Mouse (Mus musculus) G1E (cell line): ENCODE measurements at regions not wholly inside any gene's neighbourhood (a gene's known extent, or its start where the extent isn't known, plus 50 kb on each side); places are given as distances from the start of the nearest gene placed in this dataset.

ENCODE experiments used
- CTCF ChIP-seq: IDR thresholded peaks from 2 replicates; pipeline ENCODE4 v1.5.1; 2012; ENCODE audit warnings: low read depth, low read length, inconsistent platforms, mixed read lengths
- GATA1 ChIP-seq: IDR thresholded peaks from 2 replicates; pipeline ENCODE4 v1.6.1; 2012; ENCODE audit warnings: borderline replicate concordance, low read length, inconsistent platforms, mixed read lengths
- GATA2 ChIP-seq: IDR thresholded peaks from 2 replicates; pipeline ENCODE4 v1.6.1; 2012; ENCODE audit warnings: low read depth, low read length, inconsistent platforms, borderline replicate concordance
- POLR2AphosphoS5 ChIP-seq: IDR thresholded peaks from 2 replicates; pipeline ENCODE4 v1.6.1; 2012; ENCODE audit warnings: low read depth, low read length, inconsistent platforms; ENCODE audit not compliant: insufficient replicate concordance

DNA sequence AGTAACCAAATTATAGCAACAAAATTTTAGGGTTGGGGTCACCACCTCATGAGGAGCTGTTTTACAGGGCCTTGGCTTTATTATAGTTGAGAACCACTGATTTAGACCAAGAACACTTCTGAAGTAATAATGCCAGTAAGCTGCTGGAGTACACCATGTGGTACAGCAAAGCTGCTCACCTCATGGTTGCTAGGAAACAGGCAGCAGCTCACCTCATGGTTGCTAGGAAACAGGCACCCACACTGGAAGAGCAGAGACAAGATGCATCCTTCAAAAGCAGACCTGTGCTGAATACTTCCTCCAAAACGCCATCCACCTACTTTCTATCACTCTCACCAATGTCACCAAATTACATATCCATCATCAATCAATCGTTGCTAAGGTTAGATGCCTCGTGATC lies 300.0 kb downstream of the Gxylt1 start:
- no peak for TF ChIP-seq CTCF
- TF ChIP-seq POLR2AphosphoS5, result no peak
- TF ChIP-seq GATA2, result no peak
- no peak for TF ChIP-seq GATA1
